Mouse (Mus musculus): ENCODE data around the gene 4930568D16Rik. TPM values are rescaled to one million over a fixed set of nuclear protein-coding genes. Genes with fewer than 3 reads are reported as not detected.

4930568D16Rik gene
- total and polyA plus RNA-seq, 3 experiments, result not detected

- no peak overlapping the region for H3K27ac ChIP-seq (ENCODE audit: insufficient read depth, low read depth)
- H3K9me3 ChIP-seq (replicated peaks; ENCODE audit: low read length), result no peaks in the 10 kb centered on the region
- DNase-seq (ENCODE audit: extremely low read depth), result no peak
- peak overlapping the region; percentile 94 for H3K4me2 ChIP-seq (ENCODE audit: insufficient read depth, low read depth, poor library complexity, severe bottlenecking)
- peak overlapping the region; percentile 45; the same call in 1 of the 2 replicates for H3K9ac ChIP-seq (ENCODE audit: insufficient read depth, low read depth)
- in situ Hi-C loops (cut with MboI; ENCODE audit: low pct_ligation_motif_present, low pct_unique_long_range_greater_than_20kb, low sequenced_read_pairs) (no loop called here), dilution Hi-C loops (cut with MboI; ENCODE audit: extremely low pct_ligation_motif_present, extremely low pct_unique_long_range_greater_than_20kb, low sequenced_read_pairs) (no loop called here)
- no peaks in the 10 kb centered on the region for H3K27me3 ChIP-seq (replicated peaks)
- H3K36me3 ChIP-seq (replicated peaks in 1 of 2; ENCODE audit: control insufficient read depth in 1 of 2, insufficient read depth in 1 of 2, low read length in 1 of 2), result peaks cover 0 to 6% of the 10 kb centered on the region in 2 experiments
- H3K4me1 ChIP-seq (ENCODE audit: control insufficient read depth in 1 of 2, insufficient read depth in 2 of 2), result peaks cover 5 to 11% of the 10 kb centered on the region in 2 experiments; a peak in 3 of 4 replicates
- no peaks in the 10 kb centered on the region for H3K79me2 ChIP-seq (replicated peaks; ENCODE audit: control insufficient read depth, extremely low read depth, insufficient read depth, poor library complexity, severe bottlenecking)
- peak overlapping the region in 1 of 3 experiments; percentile 18 for H3K4me3 ChIP-seq (replicated peaks in 1 of 3; ENCODE audit: low read depth in 2 of 3, low read length in 2 of 3, poor library complexity in 1 of 3)
- TF ChIP-seq MAFK (IDR thresholded peaks at IDR 0.05; ENCODE audit: insufficient replicate concordance, low read length) (no peak), UBTF (IDR thresholded peaks at IDR 0.05; ENCODE audit: low read depth, low read length) (no peak), USF2 (conservative IDR thresholded peaks at IDR 0.05; ENCODE audit: low read depth, low read length) (no peak), POLR2AphosphoS2 (IDR thresholded peaks at IDR 0.05; ENCODE audit: low read depth, low read length) (no peak), MXI1 (IDR thresholded peaks at IDR 0.05; ENCODE audit: low read depth, low read length) (peak; percentile 61; the same call in 1 of the 2 replicates), RAD21 (IDR thresholded peaks at IDR 0.05; ENCODE audit: low read depth, low read length) (no peak), MAX (IDR thresholded peaks at IDR 0.05; ENCODE audit: low read length) (peak; percentile 56), ZC3H11A (IDR thresholded peaks at IDR 0.05; ENCODE audit: low read depth, low read length) (no peak)
These were observed 39.9 kb downstream of the 4930568D16Rik start for GRCm38 (mm10) chr2:35327583-35327982.

- H3K9ac ChIP-seq (ENCODE audit: insufficient read depth, low read depth), result no peak overlapping the region
- dilution Hi-C loops (cut with MboI; ENCODE audit: extremely low pct_ligation_motif_present, extremely low pct_unique_long_range_greater_than_20kb, low sequenced_read_pairs) (no loop called here), in situ Hi-C loops (cut with MboI; ENCODE audit: low pct_ligation_motif_present, low pct_unique_long_range_greater_than_20kb, low sequenced_read_pairs) (no loop called here)
- H3K4me2 ChIP-seq (ENCODE audit: insufficient read depth, low read depth, poor library complexity, severe bottlenecking), result no peak overlapping the region
- no peaks in the 10 kb centered on the region for H3K27me3 ChIP-seq (replicated peaks)
- no peak for DNase-seq (ENCODE audit: extremely low read depth)
- TF ChIP-seq USF2 (conservative IDR thresholded peaks at IDR 0.05; ENCODE audit: low read depth, low read length) (no peak), ZKSCAN1 (IDR thresholded peaks at IDR 0.05; ENCODE audit: borderline replicate concordance, low read depth, low read length) (no peak), MYC (IDR thresholded peaks at IDR 0.05; ENCODE audit: low read depth, low read length) (no peak)
- no peaks in the 10 kb centered on the region for H3K9me3 ChIP-seq (replicated peaks; ENCODE audit: low read length)
- peaks cover 5 to 11% of the 10 kb centered on the region in 2 experiments; a peak in 3 of 4 replicates for H3K4me1 ChIP-seq (ENCODE audit: control insufficient read depth in 1 of 2, insufficient read depth in 2 of 2)
- H3K79me2 ChIP-seq (replicated peaks; ENCODE audit: control insufficient read depth, extremely low read depth, insufficient read depth, poor library complexity, severe bottlenecking), result no peaks in the 10 kb centered on the region
- H3K27ac ChIP-seq (ENCODE audit: insufficient read depth, low read depth), result no peak overlapping the region
- H3K4me3 ChIP-seq (replicated peaks in 1 of 3; ENCODE audit: low read depth in 2 of 3, low read length in 2 of 3, poor library complexity in 1 of 3), result no peak overlapping the region
- H3K36me3 ChIP-seq (replicated peaks in 1 of 2; ENCODE audit: control insufficient read depth in 1 of 2, insufficient read depth in 1 of 2, low read length in 1 of 2), result peaks cover 0 to 6% of the 10 kb centered on the region in 2 experiments
These were observed 40.6 kb downstream of the 4930568D16Rik start for GRCm38 (mm10) chr2:35326931-35327330.

GRCm38 (mm10) chr2:35325930-35326329 lies 41.6 kb downstream of the 4930568D16Rik start:
- H3K4me2 ChIP-seq (ENCODE audit: insufficient read depth, low read depth, poor library complexity, severe bottlenecking), result no peak overlapping the region
- no peaks in the 10 kb centered on the region for H3K9me3 ChIP-seq (replicated peaks; ENCODE audit: low read length)
- TF ChIP-seq MEF2A (IDR thresholded peaks at IDR 0.05; ENCODE audit: borderline replicate concordance, low read depth, low read length) (no peak), IRF4 (IDR thresholded peaks at IDR 0.05; ENCODE audit: low read depth, low read length) (no peak), SMC3 (IDR thresholded peaks at IDR 0.05; ENCODE audit: low read depth, low read length) (no peak), ELF1 (IDR thresholded peaks at IDR 0.05; ENCODE audit: low read depth, low read length) (no peak), TCF12 (IDR thresholded peaks at IDR 0.05; ENCODE audit: low read depth, low read length) (no peak), RAD21 (IDR thresholded peaks at IDR 0.05; ENCODE audit: low read depth, low read length) (no peak), SIN3A (IDR thresholded peaks at IDR 0.05; ENCODE audit: low read length) (no peak), RCOR1 (conservative IDR thresholded peaks at IDR 0.05; ENCODE audit: low read depth, low read length) (no peak), CTCF (conservative IDR thresholded peaks at IDR 0.05 in 1 of 2, IDR thresholded peaks at IDR 0.05 in 1 of 2; ENCODE audit: low read depth in 2 of 2, low read length in 2 of 2) (no peak), MYC (IDR thresholded peaks at IDR 0.05; ENCODE audit: low read depth, low read length) (no peak), JUND (conservative IDR thresholded peaks at IDR 0.05; ENCODE audit: low read depth, low read length) (no peak), CHD1 (IDR thresholded peaks at IDR 0.05; ENCODE audit: low read depth, low read length) (no peak)
- in situ Hi-C loops (cut with MboI; ENCODE audit: low pct_ligation_motif_present, low pct_unique_long_range_greater_than_20kb, low sequenced_read_pairs), result no loop called here
- H3K9ac ChIP-seq (ENCODE audit: insufficient read depth, low read depth), result no peak overlapping the region
- no peak for DNase-seq (ENCODE audit: extremely low read depth)
- H3K36me3 ChIP-seq (replicated peaks in 1 of 2; ENCODE audit: control insufficient read depth in 1 of 2, insufficient read depth in 1 of 2, low read length in 1 of 2), result peaks cover 0 to 6% of the 10 kb centered on the region in 2 experiments
- no peaks in the 10 kb centered on the region for H3K79me2 ChIP-seq (replicated peaks; ENCODE audit: control insufficient read depth, extremely low read depth, insufficient read depth, poor library complexity, severe bottlenecking)
- H3K27ac ChIP-seq (ENCODE audit: insufficient read depth, low read depth), result no peak overlapping the region
- H3K4me1 ChIP-seq (ENCODE audit: control insufficient read depth in 1 of 2, insufficient read depth in 2 of 2), result peaks cover 5 to 11% of the 10 kb centered on the region in 2 experiments; a peak in 3 of 4 replicates
- no peaks in the 10 kb centered on the region for H3K27me3 ChIP-seq (replicated peaks)
- H3K4me3 ChIP-seq (replicated peaks in 1 of 3; ENCODE audit: low read depth in 2 of 3, low read length in 2 of 3, poor library complexity in 1 of 3), result no peak overlapping the region
- dilution Hi-C loops (cut with MboI; ENCODE audit: extremely low pct_ligation_motif_present, extremely low pct_unique_long_range_greater_than_20kb, low sequenced_read_pairs), result no loop called here

Measured in CH12.LX (cell line).